Mouse (Mus musculus) limb, embryonic 15.5 days (tissue): ENCODE measurements around the gene Kcnip2. TPM values are rescaled to one million over a fixed set of nuclear protein-coding genes. Genes with fewer than 3 reads are reported as not detected.
A peak's percentile ranks its signal among the peaks of the same experiment; 100 is the strongest.

Experiments
- ATAC-seq: fragments of 200-750 bp; cut with Nextera tagmentation; 2 replicates; pipeline ENCODE4 v1.8.0; 2017; ENCODE audit warnings: low read depth, moderate TSS enrichment; ENCODE audit not compliant: insufficient number of reproducible peaks, low FRiP score, low TSS enrichment
- H3K27ac ChIP-seq: fragments of 300-500 bp; sonication (generic); 2 replicates; pipeline ENCODE4 v1.5.1; 2015; ENCODE audit warnings: moderate library complexity, mild to moderate bottlenecking, inconsistent platforms
- H3K27me3 ChIP-seq: fragments of 300-500 bp; sonication (generic); 2 replicates; pipeline ENCODE4 v1.6.1; 2015; ENCODE audit warnings: inconsistent platforms
- H3K36me3 ChIP-seq: fragments of 300-500 bp; sonication (generic); 2 replicates; pipeline ENCODE4 v1.6.1; 2015; ENCODE audit warnings: inconsistent platforms
- H3K4me1 ChIP-seq: fragments of 300-500 bp; sonication (generic); 2 replicates; pipeline ENCODE4 v1.6.1; 2015; ENCODE audit warnings: inconsistent platforms
- H3K4me2 ChIP-seq: fragments of 300-500 bp; sonication (generic); 2 replicates; pipeline ENCODE4 v1.6.1; 2015; ENCODE audit warnings: mild to moderate bottlenecking, inconsistent platforms
- H3K4me3 ChIP-seq: fragments of 300-500 bp; sonication (generic); 2 replicates; pipeline ENCODE4 v1.5.1; 2015; ENCODE audit warnings: mild to moderate bottlenecking, inconsistent platforms
- H3K9ac ChIP-seq: fragments of 300-500 bp; sonication (generic); 2 replicates; pipeline ENCODE4 v1.6.1; 2015; ENCODE audit warnings: inconsistent platforms
- H3K9me3 ChIP-seq: fragments of 300-500 bp; sonication (generic); 2 replicates; pipeline ENCODE4 v1.6.1; 2016; ENCODE audit warnings: inconsistent platforms
- WGBS: fragments of 180-500 bp; shearing (Covaris S2); methylation state at CpG from one replicate; pipeline ENCODE4 v1.1.7; 2015; 5-methylcytosine and 5-hydroxymethylcytosine counted together
- polyA plus RNA-seq: library from polyadenylated mRNA; unstranded; fragments of >200 nt; fragmentation: Nextera tagmentation; extraction: Ambion mirVana; gene quantifications from 2 replicates; pipeline ENCODE4 v1.2.1, GENCODE M21; 2015

Gene Kcnip2
- 0.65 and 0.69 TPM in 2 replicates for polyA plus RNA-seq

GRCm38 (mm10) chr19:45815831-45816405, at the start of gene Kcnip2:
TSS of gene Kcnip2 (minus strand) at chr19:45816061.
- no peak within 1 kb of the TSS for H3K27ac ChIP-seq
- H3K27me3 ChIP-seq: peaks cover 24% of the 10 kb centered on the region
- no peaks in the 10 kb centered on the region for H3K9me3 ChIP-seq
- peak within 1 kb of the TSS; percentile 38 for H3K4me3 ChIP-seq
- WGBS: under 1% methylated on average over 28 of the region's 29 CpGs
- no peak for ATAC-seq
- peak within 1 kb of the TSS; percentile 76 for H3K4me2 ChIP-seq
- peaks cover 43% of the 10 kb centered on the region for H3K4me1 ChIP-seq
- H3K36me3 ChIP-seq: peaks cover 12% of the 10 kb centered on the region; the same call in 1 of the 2 replicates
- 0 out of 2 replicates have a peak within 1 kb of the TSS, but pooled peaks have one; percentile 20 for H3K9ac ChIP-seq

- Histone ChIP-seq H3K9ac (no peak overlapping the region), H3K4me2 (no peak overlapping the region), H3K4me1 (0 out of 2 replicates have a peak, but pooled peaks cover 3% of the 10 kb centered on the region), H3K27me3 (no peaks in the 10 kb centered on the region), H3K4me3 (no peak overlapping the region), H3K27ac (no peak overlapping the region), H3K36me3 (no peaks in the 10 kb centered on the region), H3K9me3 (no peaks in the 10 kb centered on the region)
- no peak for ATAC-seq
- 56% methylated on average over 8 of the region's 8 CpGs for WGBS
Measured at GRCm38 (mm10) chr19:45855284-45855920, 39.5 kb upstream of the Kcnip2 start.

GRCm38 (mm10) chr19:45854521-45854920, 38.7 kb upstream of the Kcnip2 start:
- WGBS: 70% methylated on average over 7 of the region's 7 CpGs
- Histone ChIP-seq H3K27me3 (no peaks in the 10 kb centered on the region), H3K9me3 (no peaks in the 10 kb centered on the region), H3K27ac (no peak overlapping the region), H3K4me3 (no peak overlapping the region), H3K9ac (no peak overlapping the region), H3K4me2 (no peak overlapping the region), H3K4me1 (0 out of 2 replicates have a peak, but pooled peaks cover 3% of the 10 kb centered on the region), H3K36me3 (no peaks in the 10 kb centered on the region)
- no peak for ATAC-seq

- 57% methylated on average over 4 of the region's 4 CpGs for WGBS
- H3K9ac ChIP-seq: no peak overlapping the region
- H3K4me3 ChIP-seq: no peak overlapping the region
- H3K27me3 ChIP-seq: no peaks in the 10 kb centered on the region
- no peak overlapping the region for H3K4me2 ChIP-seq
- H3K27ac ChIP-seq: no peak overlapping the region; the same call in 1 of the 2 replicates
- no peak for ATAC-seq
- H3K9me3 ChIP-seq: no peaks in the 10 kb centered on the region
- H3K36me3 ChIP-seq: 0 out of 2 replicates have a peak, but pooled peaks cover 2% of the 10 kb centered on the region
- H3K4me1 ChIP-seq: peaks cover 3% of the 10 kb centered on the region; the same call in 1 of the 2 replicates
Measured at GRCm38 (mm10) chr19:45847733-45848093, 31.9 kb upstream of the Kcnip2 start.

GRCm38 (mm10) chr19:45847016-45847732, 31.3 kb upstream of the Kcnip2 start:
- Histone ChIP-seq H3K27ac (no peak overlapping the region; the same call in 1 of the 2 replicates), H3K4me2 (no peak overlapping the region), H3K9me3 (no peaks in the 10 kb centered on the region), H3K27me3 (no peaks in the 10 kb centered on the region), H3K4me3 (no peak overlapping the region), H3K36me3 (0 out of 2 replicates have a peak, but pooled peaks cover 2% of the 10 kb centered on the region), H3K9ac (no peak overlapping the region), H3K4me1 (peaks cover 3% of the 10 kb centered on the region; the same call in 1 of the 2 replicates)
- 69% methylated on average over 3 of the region's 3 CpGs for WGBS
- no peak for ATAC-seq

GRCm38 (mm10) chr19:45844209-45844608, 28.3 kb upstream of the Kcnip2 start:
- Histone ChIP-seq H3K27ac (no peak overlapping the region), H3K27me3 (no peaks in the 10 kb centered on the region), H3K9ac (no peak overlapping the region), H3K4me3 (no peak overlapping the region), H3K36me3 (0 out of 2 replicates have a peak, but pooled peaks cover 7% of the 10 kb centered on the region), H3K9me3 (no peaks in the 10 kb centered on the region), H3K4me1 (peaks cover 3% of the 10 kb centered on the region; the same call in 1 of the 2 replicates), H3K4me2 (no peak overlapping the region)
- WGBS: 79% methylated on average over 3 of the region's 3 CpGs
- no peak for ATAC-seq

- H3K9ac ChIP-seq: no peak overlapping the region
- H3K27ac ChIP-seq: no peak overlapping the region
- no peak for ATAC-seq
- 48% methylated on average over 10 of the region's 10 CpGs for WGBS
- H3K27me3 ChIP-seq: no peaks in the 10 kb centered on the region
- peaks cover 3% of the 10 kb centered on the region; the same call in 1 of the 2 replicates for H3K4me1 ChIP-seq
- H3K4me3 ChIP-seq: no peak overlapping the region
- no peaks in the 10 kb centered on the region for H3K9me3 ChIP-seq
- H3K36me3 ChIP-seq: 0 out of 2 replicates have a peak, but pooled peaks cover 7% of the 10 kb centered on the region
- H3K4me2 ChIP-seq: no peak overlapping the region
Measured at GRCm38 (mm10) chr19:45843424-45843823, 27.6 kb upstream of the Kcnip2 start.

- Histone ChIP-seq H3K9me3 (no peaks in the 10 kb centered on the region), H3K4me1 (peaks cover 2% of the 10 kb centered on the region; the same call in 1 of the 2 replicates), H3K27ac (peak overlapping the region; percentile 74), H3K27me3 (no peaks in the 10 kb centered on the region), H3K4me3 (no peak overlapping the region), H3K4me2 (no peak overlapping the region), H3K36me3 (0 out of 2 replicates have a peak, but pooled peaks cover 5% of the 10 kb centered on the region), H3K9ac (no peak overlapping the region)
- ATAC-seq: no peak
- 78% methylated on average over 12 of the region's 12 CpGs for WGBS
Measured at GRCm38 (mm10) chr19:45837050-45837994, 21.5 kb upstream of the Kcnip2 start.

- 85% methylated on average over 10 of the region's 10 CpGs for WGBS
- H3K4me1 ChIP-seq: peaks cover 2% of the 10 kb centered on the region; the same call in 1 of the 2 replicates
- H3K9me3 ChIP-seq: no peaks in the 10 kb centered on the region
Measured at GRCm38 (mm10) chr19:45835490-45835889, 19.6 kb upstream of the Kcnip2 start.

GRCm38 (mm10) chr19:45833665-45834064, 17.8 kb upstream of the Kcnip2 start:
- H3K4me2 ChIP-seq: no peak overlapping the region
- ATAC-seq: no peak
- 81% methylated on average over 10 of the region's 10 CpGs for WGBS

More at GRCm38 (mm10) chr19:45835490-45835889, 19.6 kb upstream of the Kcnip2 start:
- no peaks in the 10 kb centered on the region for H3K36me3 ChIP-seq
- H3K4me3 ChIP-seq: no peak overlapping the region
- H3K27me3 ChIP-seq: no peaks in the 10 kb centered on the region
- no peak for ATAC-seq
- H3K4me2 ChIP-seq: no peak overlapping the region
- H3K9ac ChIP-seq: no peak overlapping the region
- no peak overlapping the region; the same call in 1 of the 2 replicates for H3K27ac ChIP-seq

GRCm38 (mm10) chr19:45830679-45831078, 14.8 kb upstream of the Kcnip2 start:
- Histone ChIP-seq H3K27me3 (no peaks in the 10 kb centered on the region), H3K4me2 (no peak overlapping the region), H3K36me3 (no peaks in the 10 kb centered on the region), H3K27ac (no peak overlapping the region), H3K9me3 (no peaks in the 10 kb centered on the region), H3K9ac (no peak overlapping the region), H3K4me1 (no peaks in the 10 kb centered on the region; the same call in 1 of the 2 replicates), H3K4me3 (no peak overlapping the region)
- 51% methylated on average over 2 of the region's 2 CpGs for WGBS
- ATAC-seq: no peak

More at GRCm38 (mm10) chr19:45833665-45834064, 17.8 kb upstream of the Kcnip2 start:
- peaks cover 2% of the 10 kb centered on the region; the same call in 1 of the 2 replicates for H3K4me1 ChIP-seq
- H3K9me3 ChIP-seq: no peaks in the 10 kb centered on the region
- no peaks in the 10 kb centered on the region for H3K27me3 ChIP-seq
- H3K36me3 ChIP-seq: no peaks in the 10 kb centered on the region
- no peak overlapping the region for H3K4me3 ChIP-seq
- H3K9ac ChIP-seq: no peak overlapping the region
- no peak overlapping the region for H3K27ac ChIP-seq
